Mouse (Mus musculus): ENCODE results near the gene Fam131b.

Fam131b gene

DNA sequence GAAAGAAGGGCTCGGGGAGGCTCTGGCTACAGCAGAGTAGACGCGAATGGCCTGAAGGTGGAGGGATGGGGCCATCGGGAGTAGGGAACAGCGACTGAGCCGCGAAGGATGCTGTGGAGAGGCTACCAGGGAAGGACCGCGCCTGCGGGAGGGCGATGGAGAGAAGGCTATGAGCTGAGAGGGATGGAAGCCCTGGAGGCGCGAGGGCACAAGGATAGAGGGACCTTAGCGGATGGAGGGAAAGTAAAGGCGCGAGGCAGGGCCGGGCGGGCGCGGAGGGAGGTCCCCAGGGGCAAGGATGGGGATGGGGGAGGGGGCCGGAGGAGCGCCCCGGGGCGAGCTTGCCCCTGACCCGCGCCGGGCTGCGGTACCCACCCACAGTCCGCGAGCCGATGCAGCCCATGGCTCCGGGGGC is 369 bp downstream of the Fam131b start:
- peak; percentile 9 for DNase-seq

DNA sequence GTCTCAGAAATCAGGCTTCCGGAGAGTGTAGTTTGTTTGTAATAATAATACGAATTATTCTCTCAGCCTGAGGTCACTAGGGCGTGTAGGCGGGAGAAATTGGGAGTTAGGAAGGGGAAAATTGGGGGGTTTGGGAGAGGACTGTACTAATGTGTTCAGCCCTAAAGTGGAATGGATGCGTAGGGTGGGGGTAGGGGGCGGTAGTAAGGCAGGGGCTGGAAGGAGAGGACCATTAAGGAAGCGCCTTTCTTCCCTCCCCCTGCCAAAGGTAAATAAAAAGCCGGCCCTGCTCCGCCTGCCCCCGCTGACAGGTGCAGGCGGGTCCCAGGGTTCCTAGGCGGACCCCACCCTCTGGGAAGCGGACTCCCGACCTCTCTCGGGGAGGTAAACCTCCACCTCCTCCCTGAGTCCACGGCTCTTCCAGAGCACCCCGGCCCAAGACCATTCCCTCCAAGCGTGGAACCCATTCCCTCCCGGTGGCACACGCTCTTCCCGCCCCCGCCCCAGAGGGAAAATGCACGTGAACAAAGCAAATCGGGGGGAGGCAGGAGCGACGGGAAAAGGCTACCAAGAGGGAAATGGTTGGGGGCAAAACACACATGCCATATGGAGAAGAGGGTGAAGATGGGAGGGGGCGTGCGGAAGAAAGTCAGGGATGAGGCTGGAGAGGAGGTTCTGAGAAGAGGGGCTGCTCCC is 924 bp downstream of the Fam131b start:
- DNase-seq, result no peak

DNA sequence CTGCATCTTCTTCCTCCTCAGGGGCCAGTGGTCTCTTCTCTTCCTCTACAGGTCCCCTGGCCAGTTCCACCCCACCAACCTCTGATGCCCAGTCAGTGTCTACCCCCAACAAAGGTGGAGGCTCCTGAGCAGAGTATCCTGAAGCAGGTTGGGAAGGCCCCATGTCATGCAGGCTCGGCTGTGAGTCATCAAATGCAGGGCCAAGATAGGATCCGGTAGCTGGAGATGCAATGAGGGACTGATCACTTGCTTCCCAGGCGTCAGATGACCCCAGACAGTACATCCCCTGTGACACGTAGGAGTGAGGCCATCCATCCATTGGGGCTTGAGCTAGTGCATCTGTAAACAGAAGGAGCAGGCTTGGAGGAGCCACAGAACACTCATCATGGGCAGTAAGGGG is 6.2 kb downstream of the Fam131b start:
- DNase-seq, result no peak

DNA sequence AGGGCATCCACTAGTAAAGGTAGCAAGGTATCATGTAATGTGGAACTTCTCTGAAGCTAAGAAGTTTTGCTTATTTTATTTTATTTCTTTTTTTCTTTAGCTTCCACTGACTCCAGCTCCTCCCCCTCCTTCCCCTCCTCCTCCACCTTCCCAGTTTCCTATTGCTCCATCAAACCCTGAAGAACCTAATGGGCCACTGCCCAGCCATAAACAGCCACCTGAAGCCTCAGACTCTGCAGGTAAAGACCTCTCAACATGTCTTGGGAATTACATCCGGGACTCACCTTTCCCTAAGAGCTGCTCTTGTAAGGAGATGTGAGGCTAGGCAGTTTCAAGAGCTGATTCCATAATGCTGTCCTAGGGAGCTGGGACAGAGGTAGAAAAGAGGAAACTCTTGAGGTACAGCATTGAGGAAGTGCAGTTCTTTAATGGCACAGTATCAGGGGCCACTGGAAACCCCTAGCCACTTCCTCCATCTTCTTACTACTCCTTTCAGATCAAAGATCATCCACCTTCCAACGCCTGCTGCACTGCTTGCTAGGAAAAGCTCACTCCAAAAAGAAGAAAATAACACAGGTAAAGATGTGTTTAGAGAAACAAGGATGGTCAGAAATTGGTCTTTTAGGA is 13.9 kb downstream of the Fam131b start:
- no peak for DNase-seq

DNA sequence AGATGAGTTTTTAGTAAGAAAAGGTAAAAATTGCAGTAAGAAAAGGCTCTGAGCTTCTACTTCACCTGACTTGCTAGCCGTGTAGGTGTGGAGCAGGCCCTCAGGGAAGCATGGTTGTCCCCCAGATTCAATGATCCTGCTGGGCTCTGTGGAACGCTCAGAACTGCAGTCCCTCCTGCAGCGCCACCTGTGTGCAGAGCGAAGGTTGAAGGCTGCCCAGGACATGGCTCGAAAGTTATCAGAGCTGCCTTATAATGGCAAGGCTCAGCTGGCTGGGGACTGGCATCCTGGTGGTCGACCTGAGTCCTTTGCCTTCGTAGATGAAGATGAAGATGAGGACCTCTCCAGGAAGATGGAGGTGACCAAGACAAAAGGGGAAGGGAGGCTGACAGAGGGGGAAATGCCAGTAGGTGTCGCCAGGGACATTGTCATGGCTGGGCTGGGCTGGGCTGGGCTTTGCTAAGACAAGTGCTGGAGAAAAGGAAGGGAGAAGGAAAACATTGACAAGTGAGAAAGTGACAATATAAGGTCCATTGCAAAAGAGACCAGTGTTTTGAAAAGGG is 14.5 kb downstream of the Fam131b start:
- DNase-seq, result no peak

DNA sequence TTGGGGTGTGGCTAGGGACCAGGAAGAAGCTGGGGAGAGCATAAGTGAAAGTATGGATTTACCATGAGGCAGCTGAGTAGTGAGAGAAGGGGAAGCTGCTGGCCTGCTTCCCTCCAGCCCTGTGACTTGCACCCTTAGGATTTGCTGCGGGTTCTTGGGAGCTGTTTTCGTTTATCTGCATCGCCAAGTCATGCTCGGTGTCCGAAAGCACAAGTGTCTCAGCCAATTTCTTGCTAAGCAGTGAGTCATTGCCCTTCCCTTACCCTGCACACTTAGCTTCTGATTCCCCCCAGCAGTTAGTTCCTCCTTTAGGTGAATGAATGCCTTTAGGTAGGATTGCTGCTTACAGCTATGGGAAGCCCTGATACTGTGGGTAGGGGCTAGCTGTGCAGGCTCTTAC is 25.1 kb downstream of the Fam131b start:
- no peak for DNase-seq

DNA sequence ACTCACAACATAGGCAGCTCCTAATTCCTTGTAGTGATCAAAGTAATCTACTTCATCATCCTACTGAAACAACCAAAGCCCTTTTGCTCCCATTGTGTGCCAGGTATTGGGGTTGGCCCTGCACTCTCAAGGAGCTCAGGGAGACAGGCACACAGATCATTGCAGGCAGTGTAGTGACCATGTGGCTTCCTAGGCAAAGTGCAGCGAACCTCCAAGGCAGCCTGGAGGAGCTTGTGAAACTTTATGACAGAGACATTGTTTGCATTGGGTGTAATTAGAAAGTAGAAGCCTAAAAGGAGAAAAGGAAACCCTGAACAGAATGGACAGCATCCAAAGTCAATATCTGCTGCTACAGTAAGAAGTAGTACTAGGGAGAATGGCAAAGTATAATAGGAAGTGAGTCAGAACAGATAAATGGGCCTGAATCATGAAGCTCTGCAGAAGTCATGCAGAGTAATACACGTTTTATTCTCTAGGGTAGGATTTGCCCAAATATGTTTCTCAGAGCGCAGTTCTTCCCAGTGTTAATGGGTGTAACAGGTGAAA is 28.8 kb downstream of the Fam131b start:
- no peak for DNase-seq

DNA sequence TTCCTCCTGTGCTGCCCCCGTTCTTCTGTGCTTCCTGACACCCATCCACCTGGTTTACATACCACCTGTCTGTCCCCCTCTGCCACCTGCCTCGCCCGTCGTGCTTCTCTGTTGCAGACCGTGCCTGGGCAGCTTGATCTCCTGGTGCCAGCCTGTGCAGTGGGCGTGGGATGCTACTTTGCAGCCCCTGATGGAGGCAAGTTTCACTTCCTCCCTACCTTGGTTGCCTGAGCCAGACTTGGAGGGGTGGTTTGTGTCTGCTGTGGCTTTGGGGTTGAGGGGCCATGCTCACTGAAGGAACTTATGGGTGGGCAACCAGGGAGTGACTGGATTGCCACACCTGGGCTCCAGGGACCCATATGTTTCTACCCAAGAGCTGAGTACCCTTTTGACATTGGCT is 31.1 kb downstream of the Fam131b start:
- no peak for DNase-seq

DNA sequence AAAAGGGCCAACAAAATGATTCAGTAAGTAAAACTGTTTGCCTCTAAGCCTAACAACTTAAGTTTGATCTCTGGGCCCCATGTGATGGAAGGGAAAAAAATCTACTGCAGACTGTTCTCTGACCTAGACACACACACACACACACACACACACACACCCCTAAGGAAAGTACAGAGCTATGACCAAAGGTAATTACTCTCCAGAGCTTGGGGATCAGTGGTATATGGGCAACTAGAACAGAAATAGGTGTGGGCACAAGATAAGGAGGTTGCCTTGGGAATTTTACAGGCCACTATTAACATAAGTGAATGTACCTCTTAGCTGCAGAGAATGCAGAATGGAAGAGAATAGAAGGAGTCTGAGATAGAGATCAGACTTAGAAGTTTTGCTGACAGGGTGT is 36.9 kb downstream of the Fam131b start:
- DNase-seq, result no peak

DNA sequence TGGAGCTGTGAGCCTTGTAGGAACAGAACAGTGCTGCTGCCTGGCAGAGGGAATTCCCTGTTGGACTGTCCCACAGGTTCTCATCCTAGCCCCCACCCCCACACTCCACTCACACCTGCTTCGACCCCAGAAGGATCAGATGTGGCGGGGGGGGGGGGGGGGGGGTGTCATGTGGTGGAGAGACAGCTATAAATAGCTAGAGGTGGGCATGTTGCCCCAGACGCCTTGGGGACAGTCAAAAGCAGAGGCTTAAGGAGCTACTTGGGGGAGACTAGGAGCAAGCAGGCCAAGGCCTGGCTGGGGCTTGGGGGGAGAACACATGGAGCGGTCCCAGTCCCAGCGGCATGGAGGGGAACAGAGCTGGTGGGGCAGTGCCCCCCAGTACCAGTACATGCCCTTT is 38.0 kb downstream of the Fam131b start, which contains the start of gene Clcn1:
Clcn1 (plus strand) TSS at position 238 of the 400 bp plus-strand sequence.
- no peak for DNase-seq

DNA sequence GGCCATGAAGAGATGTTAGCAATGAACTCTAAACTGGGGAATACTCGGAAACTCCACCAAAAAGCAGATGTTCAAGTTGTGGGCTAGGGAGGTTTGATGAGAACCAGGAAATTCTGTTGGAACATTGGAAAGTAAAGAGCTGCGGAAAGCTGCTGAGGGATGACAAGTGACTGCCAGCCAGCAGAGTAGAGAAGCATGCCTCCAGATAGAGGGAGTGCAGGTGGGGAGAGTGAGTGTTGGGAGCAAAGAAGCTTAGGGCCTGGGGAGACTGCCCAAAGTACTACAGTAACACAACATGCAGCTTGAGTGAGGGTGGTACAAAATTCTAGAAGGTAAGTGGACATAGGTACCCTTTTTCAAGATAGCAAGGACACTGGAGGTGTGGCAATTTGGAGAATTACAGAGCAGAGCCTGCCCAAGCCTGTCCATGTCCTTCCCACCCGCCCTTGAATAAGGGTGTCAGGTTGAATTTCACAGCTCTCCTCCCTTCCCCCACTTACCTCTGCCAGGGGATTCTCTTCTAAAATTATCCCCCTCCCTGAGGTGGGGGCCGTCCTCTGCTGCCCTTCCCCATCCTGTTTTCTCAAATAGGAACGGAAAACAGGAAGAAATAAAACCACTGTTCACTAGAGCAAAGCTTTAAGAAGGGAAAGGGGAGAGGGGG is 41.4 kb downstream of the Fam131b start:
- DNase-seq, result no peak

DNA sequence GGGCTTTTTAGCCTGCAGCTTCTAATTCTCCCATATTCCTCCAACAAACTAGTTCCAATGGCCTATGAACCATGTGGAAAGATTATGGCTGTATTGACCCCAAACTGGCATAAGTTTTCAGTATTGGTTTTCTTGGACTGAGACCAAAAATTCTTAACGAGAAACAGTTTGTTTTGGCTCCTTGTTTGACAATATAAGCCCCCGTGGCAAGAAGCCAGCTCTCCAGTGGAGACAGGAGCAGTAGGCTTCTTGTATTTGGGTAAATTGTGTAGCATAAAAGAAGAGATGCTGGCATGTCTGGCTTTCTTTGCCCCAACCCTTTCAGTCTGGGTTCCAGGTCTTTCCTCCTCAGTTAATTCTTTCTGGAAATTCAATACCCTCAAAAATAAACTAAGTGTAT is 48.3 kb downstream of the Fam131b start:
- DNase-seq, result no peak

DNA sequence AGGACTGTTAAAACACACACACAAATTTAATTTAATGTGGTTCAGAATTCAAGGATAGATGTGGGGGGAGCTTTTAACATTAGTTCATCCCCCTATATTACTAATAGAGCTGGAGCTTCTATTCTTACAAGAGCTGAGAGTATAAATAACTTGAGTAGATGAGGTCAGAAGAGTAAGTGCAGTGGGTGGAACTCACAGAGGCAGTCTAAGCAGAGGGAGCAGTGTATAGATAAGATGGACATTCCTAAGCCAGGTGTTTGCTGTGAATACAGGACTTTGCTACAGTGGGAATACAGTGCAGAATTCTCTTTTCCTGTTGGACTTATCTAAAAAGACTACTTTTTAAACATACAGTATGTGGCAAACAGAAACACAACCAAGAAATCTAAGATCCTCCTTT is 53.6 kb downstream of the Fam131b start:
- no peak for DNase-seq

DNA sequence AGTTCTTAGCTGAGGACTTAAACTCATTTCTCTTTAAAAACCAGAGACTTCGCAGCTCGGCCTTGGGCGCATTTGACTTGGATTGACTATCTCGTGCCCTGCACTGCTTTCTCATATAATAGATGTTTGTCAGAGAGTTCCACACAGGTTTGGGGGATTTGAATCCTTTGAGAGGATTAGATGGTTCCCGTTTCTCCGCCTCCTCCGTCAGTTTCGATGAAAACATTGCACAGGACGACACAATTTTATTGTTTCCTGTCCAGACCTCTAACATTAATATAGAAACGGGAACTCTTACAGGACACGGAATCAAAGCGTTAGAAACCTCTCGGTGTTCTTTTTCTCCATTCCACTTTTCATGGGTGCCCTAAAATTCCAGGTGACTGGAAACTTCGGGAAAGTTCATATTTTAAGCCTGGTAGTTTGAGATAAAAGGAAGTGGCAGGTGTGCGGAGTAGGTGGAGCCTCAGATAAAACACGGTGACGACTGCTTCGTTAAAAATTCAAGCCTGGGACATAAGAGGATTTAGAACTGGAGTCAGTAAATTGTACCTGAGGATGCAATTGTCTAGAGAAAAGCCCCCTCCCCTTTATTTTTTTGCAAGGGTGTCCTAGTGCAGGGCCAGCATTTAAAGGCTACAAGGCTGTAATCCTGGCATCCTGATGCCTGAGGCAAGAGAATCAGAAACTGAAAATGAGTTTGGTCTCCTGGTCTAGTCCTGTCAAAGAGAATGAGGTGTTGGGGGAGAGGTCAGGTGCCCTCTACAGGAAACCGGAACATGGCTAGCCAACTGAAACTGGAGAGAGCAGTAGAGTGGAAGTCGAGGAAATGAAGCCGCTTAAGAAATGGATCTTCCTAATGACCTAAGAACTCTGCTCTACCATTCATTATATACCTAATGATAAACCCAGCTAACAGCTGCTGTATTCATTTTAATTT is 58.8 kb downstream of the Fam131b start:
- DNase-seq, result no peak
